Mouse (Mus musculus) 416B (cell line): ENCODE results near the gene Gnat1.

ENCODE experiments used
- DNase-seq: peaks from one replicate; pipeline ENCODE4 v3.0.0; 2011; ENCODE audit warnings: low read depth

Gnat1 gene

DNA sequence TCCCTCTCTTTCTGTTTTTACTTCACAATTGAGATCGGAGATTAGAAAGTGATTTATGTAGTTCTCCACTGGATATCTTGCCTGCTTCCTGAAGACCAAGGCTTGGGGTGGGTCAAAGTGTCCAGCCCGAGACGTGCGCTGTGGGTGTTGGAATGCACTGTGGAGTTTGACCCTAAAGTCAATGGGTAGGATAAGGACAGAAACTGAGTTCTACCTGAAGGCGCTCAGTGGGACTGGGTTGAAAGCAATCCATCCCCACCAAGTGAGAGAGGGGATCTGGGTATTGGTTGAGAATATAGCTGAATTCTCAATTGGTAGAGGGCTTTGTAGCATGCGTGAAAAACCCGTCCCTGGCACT, 34.4 kb downstream of the Gnat1 start:
- DNase-seq, result no peak

DNA sequence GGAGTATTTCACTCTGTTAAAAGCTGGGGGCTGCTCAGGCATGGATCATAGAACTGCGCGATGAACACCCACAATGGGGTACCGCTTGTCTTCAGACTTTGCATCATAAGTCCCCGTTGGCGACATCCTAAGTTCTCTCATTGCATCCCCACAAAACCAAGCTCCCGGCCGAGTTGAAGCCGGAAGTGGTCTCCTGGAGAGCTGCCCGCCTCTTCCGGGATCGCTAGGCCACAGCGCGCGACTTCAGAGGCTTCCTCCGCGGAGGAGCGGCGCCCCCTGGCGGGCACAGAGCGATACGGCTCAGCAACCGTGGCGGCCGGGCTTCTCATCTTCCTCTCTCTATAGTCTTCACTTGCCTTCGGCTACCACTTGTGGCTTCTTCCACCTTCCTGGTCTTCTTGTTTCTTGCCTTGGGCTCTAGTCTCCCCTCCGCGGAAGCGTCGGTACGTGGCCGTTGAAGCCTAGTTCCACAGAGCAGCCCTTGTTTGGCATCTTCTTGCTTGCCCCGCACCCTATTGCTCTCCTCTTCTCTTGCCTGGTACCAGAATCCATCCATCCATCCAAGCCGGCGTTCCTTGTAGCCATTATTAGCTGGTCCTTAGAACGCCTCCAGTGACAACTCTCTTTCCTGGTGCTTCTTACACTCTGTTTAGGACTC, 34.9 kb downstream of the Gnat1 start:
- DNase-seq, result peak; percentile 93

DNA sequence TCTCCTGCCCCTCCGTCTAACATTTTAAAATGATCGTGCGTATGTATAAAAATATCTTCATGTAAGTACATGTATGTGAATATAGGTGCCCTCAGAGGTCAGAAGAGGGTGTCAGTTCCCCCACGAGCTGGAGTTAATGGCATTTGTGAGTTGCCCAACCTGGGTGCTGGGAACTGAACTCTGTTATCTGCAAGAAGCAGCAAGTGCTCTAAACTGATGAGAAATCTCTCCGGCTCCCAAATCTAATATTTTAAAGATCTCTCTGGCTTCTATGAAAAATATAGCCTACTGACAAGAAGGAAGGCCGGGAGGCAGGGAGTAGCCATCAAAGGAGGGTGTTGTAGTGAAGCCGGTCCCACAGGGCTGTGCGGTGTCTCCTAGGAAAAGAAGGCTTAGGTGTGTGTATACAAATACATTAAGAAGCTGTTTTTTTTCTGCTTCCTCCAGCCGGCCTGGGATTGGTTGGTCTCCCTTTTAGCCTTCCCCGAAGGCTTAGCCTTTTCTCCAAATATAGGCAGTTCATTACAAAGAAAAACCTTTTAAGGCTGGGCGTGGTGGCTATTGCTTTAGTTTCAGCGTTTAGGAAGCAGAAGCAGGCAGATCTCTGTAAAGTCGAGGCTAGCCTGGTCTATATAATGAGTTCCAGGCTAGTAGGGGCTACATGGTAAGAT, 35.8 kb downstream of the Gnat1 start:
- no peak for DNase-seq

DNA sequence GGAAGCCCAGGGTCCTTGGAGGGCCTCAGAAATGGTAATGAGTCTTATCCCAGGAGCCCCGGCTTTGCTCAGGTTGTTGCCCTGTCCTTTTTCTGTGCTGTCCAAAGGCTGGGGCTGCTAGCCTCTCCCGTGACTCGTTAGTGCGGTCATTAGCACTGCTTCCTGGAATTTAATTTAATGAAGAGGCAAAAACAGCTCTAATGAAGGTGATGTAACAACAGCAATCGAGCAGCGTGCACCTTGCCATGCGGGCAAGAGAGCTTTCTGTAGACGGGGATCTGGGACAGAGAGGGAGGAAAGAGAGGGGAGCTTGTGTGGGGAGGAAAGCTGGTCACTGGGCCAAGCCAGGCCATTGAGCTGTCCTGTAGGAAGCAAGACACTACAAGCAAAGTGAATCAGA, 37.8 kb downstream of the Gnat1 start:
- no peak for DNase-seq

DNA sequence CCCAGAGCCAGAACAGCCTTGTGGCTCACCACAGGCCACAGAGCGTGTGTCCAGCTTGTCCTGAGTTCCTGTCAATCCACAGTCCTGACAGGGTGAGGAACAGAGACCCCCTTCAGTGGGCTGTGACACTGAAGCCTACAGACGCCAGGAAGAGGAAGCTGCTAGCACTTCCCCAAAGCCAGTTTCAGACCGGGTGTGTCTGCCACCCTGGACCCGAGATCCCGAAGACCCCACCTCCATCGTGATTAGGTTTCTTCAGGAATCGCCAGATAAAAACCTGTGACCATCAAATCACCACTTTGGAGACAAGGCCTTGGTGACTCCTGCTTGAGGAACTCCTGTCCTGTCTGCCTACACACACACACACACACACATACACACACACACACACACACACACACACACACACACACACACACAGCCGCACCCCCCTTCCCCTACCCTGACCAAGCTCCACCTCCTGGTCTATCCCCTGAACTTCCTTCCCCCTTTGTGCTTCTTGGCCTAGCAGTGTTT, 39.2 kb downstream of the Gnat1 start:
- DNase-seq, result peak; percentile 94

DNA sequence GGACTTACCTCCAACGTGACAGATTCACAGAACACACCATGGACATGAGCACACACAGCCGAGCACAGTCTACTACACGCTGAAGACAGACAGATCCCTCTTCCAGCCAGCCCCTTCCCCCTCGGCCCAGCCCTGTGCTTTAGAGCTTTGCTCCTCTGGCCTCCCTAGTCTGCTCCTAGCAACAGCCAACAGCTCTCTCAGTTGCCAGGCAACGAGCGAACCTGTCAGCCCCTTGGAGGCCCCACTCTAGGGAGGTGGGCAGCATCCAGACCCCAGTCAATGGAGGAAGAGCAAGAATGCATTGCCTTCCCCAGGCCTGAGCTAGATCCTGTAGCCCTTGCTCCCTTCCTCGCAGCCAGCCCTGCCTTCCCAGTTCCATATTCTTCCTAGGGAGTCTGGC, 42.4 kb downstream of the Gnat1 start:
- DNase-seq, result no peak

DNA sequence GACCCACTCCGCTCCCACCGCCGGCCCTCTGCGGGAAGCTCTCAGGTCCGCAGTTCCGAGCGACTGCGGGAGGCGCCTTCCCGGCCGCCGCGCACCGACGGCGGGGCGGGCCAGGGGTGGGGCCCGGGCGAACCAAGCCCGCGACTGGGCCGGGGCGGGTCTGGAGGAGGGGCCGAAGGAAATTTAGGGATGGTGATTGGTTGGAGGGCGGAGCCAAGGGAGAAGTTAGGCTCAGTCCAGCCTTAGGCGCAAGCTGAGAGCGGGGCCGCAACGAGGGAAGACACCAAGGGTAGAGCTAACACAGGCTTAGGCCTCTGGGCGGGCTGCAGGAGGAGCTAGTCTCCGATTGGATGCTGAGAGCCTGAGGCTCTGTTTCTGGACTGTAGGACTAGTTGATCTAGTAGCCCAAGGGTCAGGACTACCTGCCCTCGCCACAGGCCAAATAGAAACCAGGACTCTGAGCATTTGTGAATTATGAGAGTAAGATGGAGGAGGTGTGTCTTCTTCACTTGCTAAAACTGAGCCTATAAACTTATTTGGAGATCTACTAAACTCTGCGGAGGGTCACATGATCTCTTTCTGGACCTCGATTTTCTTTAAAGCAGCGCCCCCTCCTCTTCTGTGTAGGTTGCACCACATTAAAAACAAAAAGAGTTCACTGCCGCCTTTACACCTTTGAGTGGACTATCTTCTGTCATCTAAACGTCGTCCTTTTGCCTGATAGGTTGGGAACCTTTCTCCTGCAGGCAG, 44.1 kb downstream of the Gnat1 start, which contains the start of gene Gnai2:
Gene Gnai2 (minus strand): TSS at position 89 of the 750 bp plus-strand sequence.
- peak; percentile 99 for DNase-seq

DNA sequence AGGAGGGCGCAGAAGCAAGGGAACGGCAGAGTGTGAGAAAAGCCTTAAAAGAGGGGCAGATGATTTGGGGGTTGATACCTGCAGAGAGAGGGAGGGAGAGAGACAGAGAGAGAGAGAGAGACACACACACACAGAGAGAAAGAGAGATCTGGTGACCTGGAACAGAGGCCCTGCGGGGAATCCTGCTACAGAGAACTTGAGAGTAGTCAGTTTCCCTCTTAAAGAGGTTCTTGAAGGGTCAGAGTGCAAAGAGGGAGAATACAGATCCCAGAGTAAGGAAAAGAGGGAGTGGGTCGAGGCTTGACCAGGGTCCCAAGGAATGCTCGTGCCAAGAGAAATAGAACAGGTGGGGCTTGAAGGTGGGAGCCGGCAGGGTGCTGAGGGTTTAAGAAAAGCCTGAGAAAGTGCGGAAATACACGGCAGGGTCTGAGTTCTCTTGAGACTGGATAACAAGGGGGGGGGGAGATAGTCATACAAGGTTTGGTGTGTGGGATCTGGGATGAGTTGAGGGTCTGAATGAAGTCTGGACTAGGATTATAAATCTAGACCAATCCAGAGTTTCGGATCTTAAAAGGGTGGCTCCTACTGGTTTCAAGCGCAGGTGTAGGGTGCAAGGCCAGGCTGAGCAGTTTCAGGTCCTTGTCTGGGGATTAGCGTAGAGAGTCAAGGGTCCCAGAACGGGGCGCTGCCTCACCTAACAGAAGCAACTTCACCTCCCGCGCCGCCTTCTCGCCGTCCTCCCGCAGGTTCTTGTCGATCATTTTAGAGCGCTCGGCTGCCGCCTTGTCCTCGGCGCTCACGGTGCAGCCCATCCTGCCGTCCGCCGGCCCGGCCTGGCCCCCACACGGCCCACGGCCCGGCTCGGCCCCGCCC, 44.9 kb downstream of the Gnat1 start:
- peak; percentile 40 for DNase-seq

DNA sequence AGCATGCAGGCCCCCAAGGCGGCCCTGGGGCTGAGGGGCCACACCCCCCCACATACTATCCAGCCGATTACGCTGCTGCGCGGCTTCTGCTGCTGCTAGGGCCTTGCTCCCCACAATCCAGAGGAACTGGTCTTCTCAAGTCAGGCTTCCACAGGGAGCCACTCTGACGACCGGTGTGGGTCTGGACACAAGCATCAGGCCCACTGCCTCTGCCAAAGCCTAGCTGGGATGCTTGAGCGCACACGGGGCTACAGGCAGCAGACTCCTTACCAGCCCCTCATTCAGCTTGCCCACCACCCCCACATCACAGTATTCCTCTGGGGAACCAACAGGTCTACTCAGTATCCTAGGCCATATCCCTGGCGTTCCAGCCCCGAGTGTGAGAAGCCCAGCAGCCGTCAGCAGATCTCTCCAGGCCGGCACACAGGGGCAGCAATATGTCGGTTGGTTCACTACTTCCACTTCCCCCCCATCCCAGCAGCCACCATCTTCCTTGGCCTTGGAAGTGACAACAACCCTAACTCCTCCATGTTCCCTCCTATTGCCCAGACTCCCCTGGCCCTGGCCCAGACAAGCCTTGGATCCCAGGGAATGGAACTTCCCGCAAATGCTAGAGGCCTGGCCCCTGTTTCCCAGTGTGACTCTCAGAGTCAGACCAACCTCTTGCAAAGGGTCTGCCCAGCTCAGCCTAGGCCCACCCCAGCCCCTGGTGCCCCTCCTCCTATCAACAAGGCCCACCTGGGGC, 45.7 kb downstream of the Gnat1 start:
- peak; percentile 55 for DNase-seq

DNA sequence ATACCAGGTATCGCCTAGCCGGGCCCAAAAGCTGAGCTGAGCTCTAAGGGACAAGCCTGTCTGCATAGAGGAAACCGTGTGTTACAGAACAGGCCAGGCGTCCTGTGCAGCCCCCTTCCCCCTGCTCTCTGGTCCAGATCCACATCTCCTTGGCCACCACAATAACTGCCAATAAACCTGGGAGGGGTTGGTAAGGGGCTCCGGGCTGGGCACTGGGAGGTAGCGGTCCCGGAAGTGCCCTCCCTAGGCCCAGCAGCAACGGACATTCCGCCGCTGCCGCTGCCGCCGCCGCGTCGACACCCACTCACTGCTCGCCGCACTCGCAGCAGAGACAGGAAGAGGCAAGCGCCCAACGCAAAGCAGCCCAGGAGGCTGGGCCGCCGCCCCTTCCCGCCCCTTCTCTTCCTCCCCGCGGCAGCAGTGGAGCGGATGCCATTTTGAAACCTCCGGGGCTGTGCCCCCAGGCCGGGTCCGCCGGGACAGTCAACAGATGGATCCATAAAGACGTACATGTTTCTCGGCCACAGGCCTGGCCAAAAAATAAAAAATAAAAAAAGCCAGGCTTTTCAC, 46.3 kb downstream of the Gnat1 start:
- peak; percentile 87 for DNase-seq

DNA sequence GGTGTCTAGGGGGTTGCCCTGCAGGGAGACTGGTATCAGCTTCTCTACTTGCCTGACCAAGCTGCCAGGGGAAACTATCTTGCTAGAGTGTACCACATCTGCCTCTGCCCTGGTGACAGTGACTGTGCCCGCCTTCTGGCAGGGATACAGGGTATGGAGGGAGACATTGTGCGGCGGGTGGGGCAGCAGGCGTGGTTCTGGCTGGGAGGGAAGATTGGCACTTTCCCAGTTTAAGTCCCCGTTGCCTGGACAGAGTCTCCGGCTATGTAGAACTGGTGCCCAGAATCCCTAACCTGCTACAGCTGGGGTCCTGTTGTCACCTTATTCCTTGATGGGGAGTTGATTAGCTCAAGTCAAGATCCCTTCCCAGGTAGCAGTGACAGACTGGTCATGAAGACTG, 47.0 kb downstream of the Gnat1 start:
- peak; percentile 29 for DNase-seq

DNA sequence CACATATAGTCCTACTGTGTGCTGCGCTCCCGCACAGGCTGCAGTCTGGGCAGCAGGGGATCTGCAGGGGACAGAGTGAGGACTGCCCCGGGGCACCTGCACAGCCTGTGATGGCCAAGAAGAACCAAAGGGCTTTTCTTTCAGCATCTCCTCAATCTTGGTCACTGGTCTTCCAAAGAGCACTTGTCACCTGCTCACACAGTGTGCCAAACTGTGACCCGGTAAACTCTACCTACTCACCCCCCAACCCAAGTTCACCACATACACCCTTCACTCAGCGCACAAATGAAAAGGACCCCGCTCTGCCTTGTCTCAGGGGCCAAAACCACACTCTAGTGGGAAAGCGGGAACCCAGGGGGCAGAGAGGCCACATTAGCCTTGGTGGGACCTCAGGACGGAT, 47.7 kb downstream of the Gnat1 start:
- DNase-seq, result no peak

DNA sequence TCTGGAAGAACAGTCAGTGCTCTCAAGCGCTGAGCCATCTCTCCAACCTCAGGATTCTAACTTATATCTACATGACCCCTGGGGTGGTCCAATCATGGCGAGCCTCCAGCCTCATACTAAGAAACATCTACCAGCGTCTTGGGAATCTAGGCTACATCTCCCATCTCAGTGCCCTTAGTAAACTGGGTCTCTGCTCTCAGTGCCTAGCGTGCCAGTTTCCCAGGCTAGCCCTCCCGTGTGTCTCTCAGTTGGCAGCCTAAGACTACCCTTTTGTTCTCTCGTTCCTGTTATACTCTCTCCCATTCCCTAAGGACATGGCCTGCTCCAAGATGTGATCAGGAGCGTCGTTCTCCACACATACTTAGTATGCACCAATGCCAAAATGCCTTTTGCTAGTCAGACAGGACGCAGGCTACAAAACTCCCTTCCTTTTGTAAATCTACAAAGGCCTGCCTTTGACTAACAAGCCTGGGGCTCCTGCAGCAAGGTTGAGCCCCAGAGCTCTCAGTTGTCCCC, 48.1 kb downstream of the Gnat1 start:
- no peak for DNase-seq

DNA sequence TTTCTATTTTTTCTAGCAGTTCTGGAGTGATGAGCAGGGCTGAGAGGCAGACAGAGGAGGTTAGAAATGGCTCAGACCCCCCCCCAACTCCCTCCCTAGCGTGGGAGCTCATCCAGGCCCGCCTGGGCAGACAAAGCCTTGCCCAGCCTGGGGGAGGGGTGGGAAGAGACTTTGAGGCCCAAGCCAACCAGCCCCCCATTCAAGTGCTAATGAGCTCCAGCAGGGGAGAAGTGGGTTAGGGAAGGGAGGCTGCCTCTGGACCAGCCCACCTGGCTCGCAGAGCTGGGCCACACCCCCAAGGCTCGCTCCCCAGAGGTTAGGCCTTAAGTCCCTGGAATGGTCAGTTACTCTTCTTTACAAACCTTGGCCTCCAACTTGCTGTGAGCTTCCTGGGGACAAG, 48.9 kb downstream of the Gnat1 start:
- DNase-seq, result no peak

DNA sequence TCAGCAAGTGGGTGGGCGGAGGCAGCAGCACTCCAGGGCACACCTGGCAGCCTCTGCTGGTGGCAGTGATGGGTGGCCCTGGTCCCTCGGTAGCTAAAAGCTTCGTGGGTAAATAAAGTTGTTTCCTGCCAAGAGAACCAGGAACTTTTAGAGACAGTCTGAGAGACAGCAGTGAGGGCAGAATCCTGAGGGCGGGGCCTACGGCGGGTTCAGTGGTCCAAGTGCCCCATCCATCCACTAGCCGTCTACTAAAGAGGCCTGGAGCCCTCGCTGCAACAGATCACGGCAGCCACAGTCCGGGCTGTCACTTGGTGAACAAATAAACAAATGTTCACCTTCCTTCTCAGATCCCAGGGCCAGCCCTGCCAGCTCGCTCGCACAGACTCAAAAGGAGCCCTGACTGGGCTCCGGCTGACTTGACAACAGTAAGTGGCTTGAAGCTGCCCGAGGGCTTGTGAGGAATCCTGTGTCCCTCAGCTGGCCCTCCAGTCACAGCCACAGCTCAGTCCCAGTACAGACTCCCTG, 49.5 kb downstream of the Gnat1 start:
- DNase-seq, result no peak

DNA sequence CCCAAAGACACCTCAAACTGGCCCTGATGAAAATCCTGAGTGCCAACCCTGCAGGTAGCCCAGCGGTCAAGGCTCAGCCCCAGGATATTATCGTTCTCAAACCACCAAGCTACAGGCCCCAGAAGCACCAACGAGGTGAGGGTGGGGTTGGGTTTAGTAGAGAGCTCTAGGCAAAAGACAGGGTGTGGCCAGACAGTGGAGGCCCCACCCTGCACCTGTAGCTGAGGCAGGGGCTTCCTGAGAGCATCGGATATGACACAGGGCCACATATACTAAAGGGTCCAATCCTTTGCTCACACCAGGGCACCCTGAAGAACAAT, 50.1 kb downstream of the Gnat1 start:
- no peak for DNase-seq

DNA sequence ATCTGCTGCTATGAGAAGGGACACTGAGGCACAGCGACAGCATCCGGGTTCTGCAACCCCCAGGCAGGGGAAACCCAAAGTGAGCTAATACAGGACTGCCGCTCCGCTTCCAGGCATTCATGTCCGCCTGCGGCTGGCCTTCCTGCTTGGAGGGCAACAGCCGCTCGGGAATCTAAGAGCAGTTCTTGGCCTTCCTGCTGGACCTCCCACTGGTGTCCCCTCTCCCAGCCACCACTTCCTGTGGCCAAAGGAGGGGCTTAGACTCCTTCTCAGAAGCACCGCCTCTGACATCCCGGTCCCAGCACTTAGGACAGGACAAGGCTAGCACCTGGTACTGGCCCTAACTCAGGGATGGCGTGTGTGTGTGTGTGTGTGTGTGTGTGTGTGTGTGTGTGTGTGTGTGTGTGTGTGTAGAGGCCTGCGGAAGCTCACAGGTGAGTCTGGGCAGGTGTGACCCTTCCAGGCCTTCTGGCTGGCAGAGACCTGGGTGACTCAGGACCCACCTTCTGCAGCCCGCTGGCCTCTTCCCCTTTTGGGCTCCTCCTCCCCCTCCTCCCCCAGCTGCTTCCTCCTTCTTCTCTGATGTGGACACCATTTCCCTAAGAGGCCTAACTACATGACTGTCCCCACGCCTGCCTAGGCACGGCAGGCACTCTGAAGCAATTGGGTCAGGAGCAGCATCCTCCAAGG, 50.6 kb downstream of the Gnat1 start:
- DNase-seq, result peak; percentile 86

DNA sequence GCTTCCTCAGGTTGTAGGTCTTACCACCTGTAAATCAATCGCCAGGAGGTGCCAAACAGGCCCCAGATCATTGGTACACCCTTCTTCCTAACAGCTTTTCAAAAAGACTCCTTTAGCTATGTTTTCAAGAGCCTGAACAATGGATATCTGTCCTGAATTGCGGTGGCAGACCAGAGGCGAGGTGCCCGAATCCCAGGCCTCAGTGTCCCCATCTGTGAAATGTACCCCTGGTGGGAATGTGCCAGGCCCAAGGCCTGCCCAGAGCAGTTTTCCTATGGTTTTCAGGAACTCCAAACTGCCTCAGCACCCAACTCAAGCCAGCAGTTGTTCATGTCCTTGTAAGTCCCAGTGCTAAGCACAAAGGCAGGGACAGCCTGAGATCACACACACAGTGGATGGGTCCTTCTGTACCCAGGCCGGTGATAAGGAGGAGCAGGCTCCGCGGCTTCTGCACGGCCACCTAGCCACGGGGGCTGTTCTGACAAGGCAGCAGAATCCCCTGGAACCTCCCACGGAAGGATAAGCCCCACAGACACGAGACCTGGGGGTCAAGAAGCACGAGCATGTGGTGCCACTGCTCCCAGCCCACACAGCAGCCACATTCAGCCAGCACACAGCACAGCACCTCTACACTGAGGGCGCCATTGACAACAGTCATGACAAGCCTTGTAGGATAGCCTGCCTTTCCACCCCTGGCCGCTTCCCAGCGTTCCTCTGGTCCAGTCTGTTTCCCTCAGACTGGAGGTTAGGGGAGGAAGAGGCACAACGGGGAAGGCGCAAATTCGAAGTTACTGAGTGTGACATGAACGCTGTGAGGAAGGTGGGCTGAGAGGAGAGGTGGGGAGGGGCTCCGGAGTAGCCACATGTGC, 51.9 kb downstream of the Gnat1 start:
- DNase-seq, result no peak

DNA sequence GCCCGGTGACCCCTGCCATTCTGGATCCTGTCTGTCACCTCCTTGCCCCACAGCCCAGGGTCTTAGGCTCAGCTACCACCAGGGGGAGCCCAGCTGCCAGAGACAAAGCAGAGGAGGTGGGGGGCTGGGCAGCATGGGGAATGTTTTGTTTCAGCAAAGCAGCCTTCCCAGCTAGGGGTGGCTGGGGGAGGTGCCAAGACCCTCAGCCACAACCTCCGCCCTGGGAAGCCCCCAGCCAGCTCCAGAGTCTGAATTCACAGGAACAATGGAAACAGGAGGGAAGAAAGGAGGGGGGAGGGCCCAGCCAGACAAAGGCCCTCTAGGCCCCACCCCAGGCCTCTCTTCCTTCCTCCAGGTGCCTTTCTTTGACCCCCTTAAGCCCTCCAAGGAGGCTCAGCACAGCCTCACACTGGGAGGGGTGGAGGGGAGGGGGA, 52.7 kb downstream of the Gnat1 start:
- DNase-seq, result peak; percentile 79
